Mouse (Mus musculus): ENCODE measurements around the gene Chchd5.

DNA sequence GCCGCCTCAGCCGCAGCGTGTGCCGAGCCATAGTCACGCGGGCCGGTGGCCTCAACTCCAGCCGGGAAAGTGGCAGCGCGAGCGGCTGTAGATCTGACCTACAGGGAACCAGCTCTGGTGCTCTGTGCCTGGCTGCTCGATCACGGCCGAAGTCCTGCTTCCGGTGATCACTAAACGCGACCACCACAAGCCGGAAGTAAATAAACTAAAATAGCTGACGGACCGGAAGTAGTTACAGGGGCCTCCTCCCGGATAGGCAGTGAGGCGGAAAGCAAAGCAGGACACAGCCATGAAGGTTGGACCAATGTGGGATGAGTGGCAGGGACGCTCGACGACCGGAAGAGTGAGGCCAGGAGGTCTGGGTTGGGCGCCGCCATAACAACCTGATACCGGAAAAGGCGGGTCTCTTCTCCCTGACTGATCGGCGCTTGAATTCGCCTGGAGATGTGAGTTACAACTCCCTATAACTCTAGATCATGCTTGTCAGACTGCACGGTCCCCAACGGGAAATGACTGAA lies at the start of gene Chchd5:
- no peak for TF ChIP-seq CTCF (IDR thresholded peaks at IDR 0.05; ENCODE audit: low read depth, low read length)
- peak; percentile 89 for TF ChIP-seq POLR2A (IDR thresholded peaks at IDR 0.05; ENCODE audit: extremely low read depth, insufficient read depth, low read length)

All from liver, adult 2 months (tissue).